26 mouse cellular contexts compared by ENCODE assay signal in the genomic region with DNA sequence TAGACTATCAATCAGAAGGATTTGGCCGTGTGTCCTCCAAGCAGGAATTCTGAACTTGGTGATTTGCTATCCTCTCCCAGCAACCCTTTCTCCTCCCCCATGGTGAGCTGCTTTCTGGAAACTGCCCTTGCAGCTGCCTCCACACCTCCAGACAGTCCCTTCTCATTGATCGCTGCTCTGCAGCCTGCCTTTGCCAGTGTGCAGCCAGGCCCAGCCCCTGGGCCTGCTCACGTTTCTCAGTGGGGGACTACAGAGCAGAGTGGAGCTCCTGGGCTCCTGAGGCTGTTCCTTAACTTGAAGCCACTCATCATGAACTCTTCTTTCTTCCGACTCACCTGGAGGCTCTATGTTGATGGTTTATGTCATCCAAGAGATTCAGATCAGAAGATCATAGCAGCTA. TPM values are rescaled to one million over a fixed set of nuclear protein-coding genes. Genes with fewer than 3 reads are reported as not detected.
DNase-seq lines count a peak whose midpoint lies in the region; ATAC-seq lines count a peak whose summit lies in the region.
"Had no signal": no experiment of that assay in that cellular context is flagged by ENCODE, and none has a peak within 500 bp of the region (broad histone marks: within the 10 kb centered on the region; RNA-seq: fewer than 3 reads in every experiment).

No protein-coding gene starts in this region.

- DNase-seq in heart, postnatal 4 days, result no peak
- no peak for DNase-seq in kidney, adult 8-10 months
- DNase-seq in urinary bladder, postnatal 10 days (ENCODE audit: low spot score), result no peak
- DNase-seq in c-Kit-positive CD71-positive TER-119-positive erythroid progenitor cells, embryonic 14.5 days (ENCODE audit: low spot score), result no peak
- DNase-seq: adrenal gland, postnatal 25 days; cerebellum, adult 18-20 months; cerebellum, postnatal 36 days; gastrocnemius, postnatal 10 days; heart, adult 18-20 months; heart, postnatal 36 days; kidney, postnatal 25 days; thymus, postnatal 25 days had no signal

- H3K27ac ChIP-seq in heart, embryonic 11.5 days (ENCODE audit: low read depth, low read length), result no peak overlapping the region
- H3K27ac ChIP-seq in kidney, embryonic 14.5 days (ENCODE audit: low read depth, low read length), result no peak overlapping the region
- peak overlapping the region; percentile 54; the same call in 1 of the 2 replicates for H3K27ac ChIP-seq in hindbrain, embryonic 15.5 days (replicated peaks)
- H3K27ac ChIP-seq in limb, embryonic 13.5 days, result peak overlapping the region; percentile 24
- H3K27ac ChIP-seq: embryonic facial prominence, embryonic 15.5 days; left cerebral cortex, adult 2 months; limb, embryonic 15.5 days; liver, embryonic 15.5 days; midbrain, embryonic 15.5 days had no signal

- H3K36me3 ChIP-seq in heart, embryonic 11.5 days (ENCODE audit: control insufficient read depth, insufficient read depth, low read length), result no peaks in the 10 kb centered on the region
- H3K36me3 ChIP-seq in kidney, embryonic 14.5 days (ENCODE audit: control insufficient read depth, insufficient read depth, low read length), result no peaks in the 10 kb centered on the region; the same call in 1 of the 2 replicates
- H3K36me3 ChIP-seq in hindbrain, embryonic 15.5 days, result no peaks in the 10 kb centered on the region
- peaks cover 15% of the 10 kb centered on the region for H3K36me3 ChIP-seq in limb, embryonic 13.5 days
- H3K36me3 ChIP-seq: midbrain, embryonic 15.5 days had no signal

- no peak overlapping the region for H3K4me2 ChIP-seq in heart, embryonic 11.5 days
- H3K4me2 ChIP-seq in kidney, embryonic 14.5 days (replicated peaks; ENCODE audit: low read depth, low read length), result no peak overlapping the region
- H3K4me2 ChIP-seq in hindbrain, embryonic 15.5 days, result no peak overlapping the region
- H3K4me2 ChIP-seq in limb, embryonic 13.5 days (replicated peaks), result no peak overlapping the region
- H3K4me2 ChIP-seq: embryonic facial prominence, embryonic 15.5 days; limb, embryonic 15.5 days; liver, embryonic 15.5 days; midbrain, embryonic 15.5 days had no signal

- peak overlapping the region; percentile 40; the same call in 1 of the 2 replicates for H3K9ac ChIP-seq in heart, embryonic 11.5 days (ENCODE audit: low read depth, low read length)
- H3K9ac ChIP-seq in kidney, embryonic 14.5 days (ENCODE audit: low read depth, low read length), result no peak overlapping the region
- no peak overlapping the region for H3K9ac ChIP-seq in hindbrain, embryonic 15.5 days
- no peak overlapping the region for H3K9ac ChIP-seq in limb, embryonic 13.5 days
- H3K9ac ChIP-seq: embryonic facial prominence, embryonic 15.5 days; limb, embryonic 15.5 days; liver, embryonic 15.5 days; midbrain, embryonic 15.5 days had no signal

- peaks cover 23% of the 10 kb centered on the region for H3K4me1 ChIP-seq in heart, embryonic 11.5 days (ENCODE audit: control insufficient read depth, insufficient read depth, low read length)
- 0 out of 2 replicates have a peak, but pooled peaks cover 2% of the 10 kb centered on the region for H3K4me1 ChIP-seq in kidney, embryonic 14.5 days (ENCODE audit: control insufficient read depth, insufficient read depth, low read length)
- H3K4me1 ChIP-seq in hindbrain, embryonic 15.5 days (replicated peaks), result peaks cover 23% of the 10 kb centered on the region
- peaks cover 50% of the 10 kb centered on the region for H3K4me1 ChIP-seq in limb, embryonic 13.5 days
- H3K4me1 ChIP-seq: liver, embryonic 15.5 days had no signal

- H3K27me3 ChIP-seq in heart, embryonic 11.5 days (ENCODE audit: control insufficient read depth, insufficient read depth, low read length), result no peaks in the 10 kb centered on the region
- H3K27me3 ChIP-seq in kidney, embryonic 14.5 days (ENCODE audit: control insufficient read depth, insufficient read depth, low read length), result no peaks in the 10 kb centered on the region
- no peaks in the 10 kb centered on the region for H3K27me3 ChIP-seq in hindbrain, embryonic 15.5 days
- peaks cover 34% of the 10 kb centered on the region for H3K27me3 ChIP-seq in limb, embryonic 13.5 days
- H3K27me3 ChIP-seq: CH12.LX; embryonic facial prominence, embryonic 15.5 days; limb, embryonic 15.5 days; liver, embryonic 15.5 days; midbrain, embryonic 15.5 days had no signal

- 64% methylated on average over 4 of the region's 4 CpGs for WGBS in heart, embryonic 11.5 days (ENCODE audit: insufficient replicate concordance)
- 63% methylated on average over 4 of the region's 4 CpGs for WGBS in kidney, embryonic 14.5 days
- 51% methylated on average over 4 of the region's 4 CpGs for WGBS in hindbrain, embryonic 15.5 days
- 20% methylated on average over 4 of the region's 4 CpGs for WGBS in limb, embryonic 13.5 days

- ATAC-seq in heart, embryonic 11.5 days (replicated peaks; ENCODE audit: insufficient number of reproducible peaks, low FRiP score, low TSS enrichment), result no peak
- 0 out of 2 replicates have a peak, but pooled peaks have one; percentile 15 for ATAC-seq in kidney, embryonic 14.5 days (ENCODE audit: low FRiP score, low TSS enrichment)
- no peak for ATAC-seq in hindbrain, embryonic 15.5 days (ENCODE audit: low FRiP score, low read depth)
- peak; percentile 54; the same call in 1 of the 2 replicates for ATAC-seq in limb, embryonic 13.5 days (ENCODE audit: low FRiP score, low read depth)
- ATAC-seq: intestine, embryonic 16.5 days; midbrain, embryonic 15.5 days had no signal

- H3K9me3 ChIP-seq in heart, embryonic 11.5 days (replicated peaks; ENCODE audit: control insufficient read depth, low read length), result no peaks in the 10 kb centered on the region
- peaks cover 2% of the 10 kb centered on the region; the same call in 1 of the 2 replicates for H3K9me3 ChIP-seq in kidney, embryonic 14.5 days (ENCODE audit: control insufficient read depth, low read length)
- no peaks in the 10 kb centered on the region for H3K9me3 ChIP-seq in hindbrain, embryonic 15.5 days
- H3K9me3 ChIP-seq in limb, embryonic 13.5 days, result peaks cover 5% of the 10 kb centered on the region; the same call in 1 of the 2 replicates
- H3K9me3 ChIP-seq: embryonic facial prominence, embryonic 15.5 days; limb, embryonic 15.5 days; liver, embryonic 15.5 days; midbrain, embryonic 15.5 days had no signal

- H3K4me3 ChIP-seq in heart, embryonic 11.5 days (ENCODE audit: low read depth, low read length), result no peak overlapping the region
- H3K4me3 ChIP-seq in kidney, embryonic 14.5 days (ENCODE audit: low read length), result no peak overlapping the region
- H3K4me3 ChIP-seq in hindbrain, embryonic 15.5 days, result no peak overlapping the region
- no peak overlapping the region for H3K4me3 ChIP-seq in limb, embryonic 13.5 days
- H3K4me3 ChIP-seq: embryonic facial prominence, embryonic 15.5 days; left cerebral cortex, adult 2 months; limb, embryonic 15.5 days; liver, embryonic 15.5 days; midbrain, embryonic 15.5 days had no signal

RNA-seq across cellular contexts. Expression of gene Popdc3, which starts 38.0 kb away (rescaled TPM):
- 15.5 and 19.2 TPM in 2 replicates for polyA plus RNA-seq in heart, embryonic 11.5 days (2014; fragmentation: Nextera tagmentation; extraction: Ambion mirVana)
- total RNA-seq in heart, postnatal 4 days (2021), result 10 to 100 TPM; 35.3 to 39.5 TPM
- 0.22 and 0.51 TPM in 2 replicates for polyA plus RNA-seq in kidney, embryonic 14.5 days (2014; fragmentation: Nextera tagmentation; extraction: Ambion mirVana)
- 2.6 and 3.0 TPM in 2 replicates for polyA plus RNA-seq in hindbrain, embryonic 15.5 days (2015; fragmentation: Nextera tagmentation; extraction: Ambion mirVana)
- 1.7 and 2.6 TPM in 2 replicates for polyA plus RNA-seq in limb, embryonic 13.5 days (2015; fragmentation: Nextera tagmentation; extraction: Ambion mirVana)
- total RNA-seq: MEL had no signal
- polyA plus RNA-seq: small intestine, adult 2 months; testis, adult 2 months had no signal

Comparison
In these comparisons a context has a peak if more than half of its experiments do, and no peak if none do; other contexts are left out.
1. ATAC-seq: peak in kidney, embryonic 14.5 days (single experiment) and limb, embryonic 13.5 days (single experiment); none in heart, embryonic 11.5 days (single experiment) and hindbrain, embryonic 15.5 days (single experiment).
2. H3K27ac ChIP-seq: peak in hindbrain, embryonic 15.5 days (single experiment) and limb, embryonic 13.5 days (single experiment); none in heart, embryonic 11.5 days (single experiment) and kidney, embryonic 14.5 days (single experiment).